Mouse (Mus musculus) megakaryocyte-erythroid progenitor cell, adult 5-6 weeks (primary cell): ENCODE data around the gene Olfr608. TPM values are rescaled to one million over a fixed set of nuclear protein-coding genes. Genes with fewer than 3 reads are reported as not detected.
"Not testable (repeated sequence)": the region's sequence is repeated elsewhere in the genome, so short reads cannot be mapped to it uniquely, and the experiment has no call there.

Experiments used
- ATAC-seq: replicated peaks from 2 replicates; pipeline ENCODE4 v1.8.0; 2016; ENCODE audit warnings: mild to moderate bottlenecking, inconsistent platforms; ENCODE audit not compliant: severe bottlenecking, poor library complexity, low FRiP score, low TSS enrichment
- total RNA-seq, 2 experiments: library from RNA; stranded (forward) in 1 of 2; stranded (reverse) in 1 of 2; fragments of 200-1000, 215-1000 nt in 1 of 2; fragments of >200 nt in 1 of 2; fragmentation: Nextera tagmentation in 1 of 2; gene quantifications; 2 replicates each; pipeline ENCODE4 v1.2.3; 2014 to 2017

The Olfr608 gene
- total RNA-seq (2014; fragmentation: Nextera tagmentation) = not detected in 2 replicates
- total RNA-seq (2017) = not detected in 2 replicates

GRCm38 (mm10) chr7:103469577-103469976 lies at the start of gene Olfr608:
Gene Olfr608 (plus strand): TSS chr7:103469877.
- ATAC-seq = no peak

DNA sequence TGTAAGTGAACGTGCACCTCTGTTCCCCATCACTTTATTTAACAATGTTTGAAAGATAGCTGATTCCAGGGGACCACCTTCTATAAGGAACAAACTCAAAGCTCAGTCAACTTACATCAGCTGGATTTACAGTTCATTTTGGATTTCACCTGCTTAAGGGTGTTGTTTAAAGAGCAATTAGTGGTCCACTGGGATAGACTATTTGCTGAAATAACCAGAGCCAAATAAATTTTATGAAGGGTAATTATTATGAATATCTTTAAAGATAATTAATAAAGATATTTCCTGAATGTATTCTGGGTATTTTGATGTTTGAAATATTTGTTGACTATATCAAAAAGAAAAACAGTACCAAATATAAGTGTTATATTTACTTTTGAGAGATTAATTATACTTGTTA lies 24.3 kb upstream of the Olfr608 start, which contains the start of gene Olfr605:
TSS of gene Olfr605 (minus strand) at position 101 of the 400 bp plus-strand sequence.
- no peak for ATAC-seq

- no peak for ATAC-seq
Observed at GRCm38 (mm10) chr7:103448746-103449145, 20.9 kb upstream of the Olfr608 start, which contains the start of gene Olfr606. Gene Olfr606 (plus strand): TSS chr7:103449046.

DNA sequence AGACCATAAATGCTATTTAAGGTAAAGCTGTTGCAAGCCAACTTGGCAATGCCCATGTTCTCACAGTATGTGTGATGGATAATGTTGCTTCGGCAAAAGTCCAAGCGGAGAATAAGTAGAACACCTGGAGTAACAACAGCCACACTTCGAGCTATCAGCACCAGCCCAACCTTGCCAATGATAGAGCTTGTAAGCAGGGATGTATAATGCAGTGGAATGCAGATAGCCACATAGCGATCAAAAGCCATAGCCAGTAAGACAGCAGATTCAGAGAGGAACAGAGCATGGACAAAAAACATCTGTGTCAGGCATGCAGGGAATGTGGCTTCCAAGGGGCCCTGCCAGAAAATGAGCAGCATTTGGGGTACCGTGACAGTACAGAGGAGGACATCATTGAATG lies 9.1 kb upstream of the Olfr608 start:
- ATAC-seq = no peak

- ATAC-seq = not testable (repeated sequence)
Observed at GRCm38 (mm10) chr7:103477106-103477505, 7.4 kb downstream of the Olfr608 start.

DNA sequence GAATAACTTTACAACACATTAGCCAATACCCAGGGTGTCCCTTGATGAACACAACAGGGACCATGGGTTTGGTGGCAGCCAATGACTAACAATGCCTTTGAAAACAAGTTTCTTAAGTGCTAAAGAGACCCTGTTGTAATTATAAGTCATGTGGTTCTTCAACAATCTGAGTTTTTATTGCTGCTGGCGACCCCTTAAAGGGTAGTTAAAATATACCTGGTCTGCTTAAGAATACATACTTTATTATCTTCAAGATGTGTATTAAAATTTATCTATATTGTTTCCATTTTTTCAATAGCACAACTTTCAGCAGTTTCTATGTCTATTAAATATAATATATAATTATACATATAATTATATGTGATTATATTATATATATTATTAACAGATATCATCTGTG lies 28.3 kb downstream of the Olfr608 start, which contains the start of gene Olfr609:
TSS of gene Olfr609 (minus strand) at position 101 of the 400 bp plus-strand sequence.
- ATAC-seq = no peak

DNA sequence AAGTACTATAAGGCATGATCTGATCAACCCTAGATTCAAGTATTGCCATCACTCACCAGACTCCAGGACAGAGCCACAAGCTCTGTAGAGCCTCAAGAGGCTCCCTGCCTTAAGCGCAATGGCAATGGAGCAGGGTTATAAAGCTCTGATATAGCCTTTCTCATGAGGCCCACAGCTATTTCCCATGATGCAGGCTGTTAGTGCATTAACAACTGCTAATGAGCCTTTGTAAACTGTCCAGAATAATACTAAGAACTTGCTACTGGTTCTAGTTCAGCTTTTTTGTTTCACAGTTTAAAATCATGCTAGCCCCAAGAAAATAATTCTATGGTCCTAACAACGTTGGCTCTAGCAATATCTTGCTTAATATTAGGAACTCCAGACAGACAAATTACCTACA lies 42.3 kb downstream of the Olfr608 start, which contains the start of gene Olfr610:
TSS of gene Olfr610 (minus strand) at position 101 of the 400 bp plus-strand sequence.
- no peak for ATAC-seq

DNA sequence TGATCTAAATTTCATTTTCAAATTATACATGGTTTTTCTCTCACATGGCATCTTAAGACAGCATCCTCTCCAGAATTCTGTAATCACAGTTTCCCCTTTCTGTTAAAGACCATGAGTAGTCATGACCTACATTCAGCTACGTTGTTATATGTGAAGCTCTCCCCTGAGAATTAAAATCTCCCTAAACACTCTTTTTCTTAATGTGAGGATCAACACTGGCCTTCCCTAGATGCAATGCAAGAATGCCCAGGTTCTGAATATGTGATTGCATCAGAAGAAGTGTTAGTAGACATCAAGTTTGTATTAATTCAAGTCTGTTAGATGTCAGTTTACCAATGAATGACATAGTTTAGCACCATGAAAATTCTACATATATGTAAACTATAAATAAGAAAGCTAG lies 51.1 kb downstream of the Olfr608 start, which contains the start of gene Olfr611:
TSS of gene Olfr611 (minus strand) at position 101 of the 400 bp plus-strand sequence.
- not testable (repeated sequence) for ATAC-seq

Other genes with a start within 250 kb of the Olfr608 start
- gene Usp17ld, start 217.4 kb upstream of the Olfr608 start, total RNA-seq (2014; fragmentation: Nextera tagmentation) = not detected in 2 replicates
- gene Usp17ld, start 217.4 kb upstream of the Olfr608 start, total RNA-seq (2017) = not detected in 2 replicates
- gene Olfr596, start 164.2 kb upstream of the Olfr608 start, total RNA-seq (2014; fragmentation: Nextera tagmentation) = not detected in 2 replicates
- not detected in 2 replicates for gene Olfr596, start 164.2 kb upstream of the Olfr608 start, total RNA-seq (2017)
- not detected in 2 replicates for gene Olfr597, start 153.6 kb upstream of the Olfr608 start, total RNA-seq (2014; fragmentation: Nextera tagmentation)
- gene Olfr597, start 153.6 kb upstream of the Olfr608 start, total RNA-seq (2017) = not detected in 2 replicates
- not detected in 2 replicates for gene Olfr598, start 146.3 kb upstream of the Olfr608 start, total RNA-seq (2014; fragmentation: Nextera tagmentation)
- not detected in 2 replicates for gene Olfr598, start 146.3 kb upstream of the Olfr608 start, total RNA-seq (2017)
- gene Olfr599, start 134.0 kb upstream of the Olfr608 start, total RNA-seq (2014; fragmentation: Nextera tagmentation) = not detected in 2 replicates
- gene Olfr599, start 134.0 kb upstream of the Olfr608 start, total RNA-seq (2017) = not detected in 2 replicates
- gene Olfr600, start 120.2 kb upstream of the Olfr608 start, total RNA-seq (2014; fragmentation: Nextera tagmentation) = not detected in 2 replicates
- gene Olfr600, start 120.2 kb upstream of the Olfr608 start, total RNA-seq (2017) = not detected in 2 replicates
- gene Olfr601, start 107.2 kb upstream of the Olfr608 start, total RNA-seq (2014; fragmentation: Nextera tagmentation) = not detected in 2 replicates
- not detected in 2 replicates for gene Olfr601, start 107.2 kb upstream of the Olfr608 start, total RNA-seq (2017)
- gene Olfr603, start 83.7 kb upstream of the Olfr608 start, total RNA-seq (2014; fragmentation: Nextera tagmentation) = not detected in 2 replicates
- not detected in 2 replicates for gene Olfr603, start 83.7 kb upstream of the Olfr608 start, total RNA-seq (2017)
- not detected in 2 replicates for gene Usp17lc, start 54.8 kb upstream of the Olfr608 start, total RNA-seq (2014; fragmentation: Nextera tagmentation)
- not detected in 2 replicates for gene Usp17lc, start 54.8 kb upstream of the Olfr608 start, total RNA-seq (2017)
- not detected in 2 replicates for gene Olfr605, start 24.4 kb upstream of the Olfr608 start, total RNA-seq (2014; fragmentation: Nextera tagmentation)
- gene Olfr605, start 24.4 kb upstream of the Olfr608 start, total RNA-seq (2017) = not detected in 2 replicates
- gene Olfr606, start 20.8 kb upstream of the Olfr608 start, total RNA-seq (2014; fragmentation: Nextera tagmentation) = not detected in 2 replicates
- not detected in 2 replicates for gene Olfr606, start 20.8 kb upstream of the Olfr608 start, total RNA-seq (2017)
- gene Olfr607, start 5.7 kb upstream of the Olfr608 start, total RNA-seq (2014; fragmentation: Nextera tagmentation) = not detected in 2 replicates
- not detected in 2 replicates for gene Olfr607, start 5.7 kb upstream of the Olfr608 start, total RNA-seq (2017)
- not detected in 2 replicates for gene Olfr609, start 28.2 kb downstream of the Olfr608 start, total RNA-seq (2014; fragmentation: Nextera tagmentation)
- gene Olfr609, start 28.2 kb downstream of the Olfr608 start, total RNA-seq (2017) = not detected in 2 replicates
- not detected in 2 replicates for gene Olfr610, start 42.2 kb downstream of the Olfr608 start, total RNA-seq (2014; fragmentation: Nextera tagmentation)
- not detected in 2 replicates for gene Olfr610, start 42.2 kb downstream of the Olfr608 start, total RNA-seq (2017)
- gene Olfr611, start 51.0 kb downstream of the Olfr608 start, total RNA-seq (2014; fragmentation: Nextera tagmentation) = not detected in 2 replicates
- gene Olfr611, start 51.0 kb downstream of the Olfr608 start, total RNA-seq (2017) = not detected in 2 replicates
- not detected in 2 replicates for gene Olfr612, start 72.8 kb downstream of the Olfr608 start, total RNA-seq (2014; fragmentation: Nextera tagmentation)
- not detected in 2 replicates for gene Olfr612, start 72.8 kb downstream of the Olfr608 start, total RNA-seq (2017)
- not detected in 2 replicates for gene Olfr613, start 78.2 kb downstream of the Olfr608 start, total RNA-seq (2014; fragmentation: Nextera tagmentation)
- gene Olfr613, start 78.2 kb downstream of the Olfr608 start, total RNA-seq (2017) = not detected in 2 replicates
- gene Olfr615, start 86.2 kb downstream of the Olfr608 start, total RNA-seq (2014; fragmentation: Nextera tagmentation) = not detected in 2 replicates
- not detected in 2 replicates for gene Olfr615, start 86.2 kb downstream of the Olfr608 start, total RNA-seq (2017)
- gene Olfr616, start 99.3 kb downstream of the Olfr608 start, total RNA-seq (2014; fragmentation: Nextera tagmentation) = not detected in 2 replicates
- not detected in 2 replicates for gene Olfr616, start 99.3 kb downstream of the Olfr608 start, total RNA-seq (2017)
- not detected in 2 replicates for gene Olfr617, start 103.2 kb downstream of the Olfr608 start, total RNA-seq (2014; fragmentation: Nextera tagmentation)
- not detected in 2 replicates for gene Olfr617, start 103.2 kb downstream of the Olfr608 start, total RNA-seq (2017)
- gene Olfr618, start 120.2 kb downstream of the Olfr608 start, total RNA-seq (2014; fragmentation: Nextera tagmentation) = not detected in 2 replicates
- not detected in 2 replicates for gene Olfr618, start 120.2 kb downstream of the Olfr608 start, total RNA-seq (2017)
- gene Olfr619, start 130.7 kb downstream of the Olfr608 start, total RNA-seq (2014; fragmentation: Nextera tagmentation) = not detected in 2 replicates
- not detected in 2 replicates for gene Olfr619, start 130.7 kb downstream of the Olfr608 start, total RNA-seq (2017)
- not detected in 2 replicates for gene Olfr620, start 142.7 kb downstream of the Olfr608 start, total RNA-seq (2014; fragmentation: Nextera tagmentation)
- not detected in 2 replicates for gene Olfr620, start 142.7 kb downstream of the Olfr608 start, total RNA-seq (2017)
- gene Olfr622, start 172.8 kb downstream of the Olfr608 start, total RNA-seq (2014; fragmentation: Nextera tagmentation) = not detected in 2 replicates
- not detected in 2 replicates for gene Olfr622, start 172.8 kb downstream of the Olfr608 start, total RNA-seq (2017)
- not detected in 2 replicates for gene Olfr623, start 193.8 kb downstream of the Olfr608 start, total RNA-seq (2014; fragmentation: Nextera tagmentation)
- gene Olfr623, start 193.8 kb downstream of the Olfr608 start, total RNA-seq (2017) = not detected in 2 replicates
- gene Olfr624, start 201.3 kb downstream of the Olfr608 start, total RNA-seq (2014; fragmentation: Nextera tagmentation) = not detected in 2 replicates
- gene Olfr624, start 201.3 kb downstream of the Olfr608 start, total RNA-seq (2017) = not detected in 2 replicates
- not detected in 2 replicates for gene Olfr625-ps1, start 212.8 kb downstream of the Olfr608 start, total RNA-seq (2014; fragmentation: Nextera tagmentation)
- gene Olfr625-ps1, start 212.8 kb downstream of the Olfr608 start, total RNA-seq (2017) = not detected in 2 replicates
- gene Olfr243, start 244.8 kb downstream of the Olfr608 start, total RNA-seq (2014; fragmentation: Nextera tagmentation) = not detected in 2 replicates
- not detected in 2 replicates for gene Olfr243, start 244.8 kb downstream of the Olfr608 start, total RNA-seq (2017)